Mouse (Mus musculus): Measurements from ENCODE around the gene Idh2. TPM values are rescaled to one million over a fixed set of nuclear protein-coding genes. Genes with fewer than 3 reads are reported as not detected.

The Idh2 gene
- polyA plus RNA-seq, 1 experiment from 2014 or later = 603 TPM

DNA sequence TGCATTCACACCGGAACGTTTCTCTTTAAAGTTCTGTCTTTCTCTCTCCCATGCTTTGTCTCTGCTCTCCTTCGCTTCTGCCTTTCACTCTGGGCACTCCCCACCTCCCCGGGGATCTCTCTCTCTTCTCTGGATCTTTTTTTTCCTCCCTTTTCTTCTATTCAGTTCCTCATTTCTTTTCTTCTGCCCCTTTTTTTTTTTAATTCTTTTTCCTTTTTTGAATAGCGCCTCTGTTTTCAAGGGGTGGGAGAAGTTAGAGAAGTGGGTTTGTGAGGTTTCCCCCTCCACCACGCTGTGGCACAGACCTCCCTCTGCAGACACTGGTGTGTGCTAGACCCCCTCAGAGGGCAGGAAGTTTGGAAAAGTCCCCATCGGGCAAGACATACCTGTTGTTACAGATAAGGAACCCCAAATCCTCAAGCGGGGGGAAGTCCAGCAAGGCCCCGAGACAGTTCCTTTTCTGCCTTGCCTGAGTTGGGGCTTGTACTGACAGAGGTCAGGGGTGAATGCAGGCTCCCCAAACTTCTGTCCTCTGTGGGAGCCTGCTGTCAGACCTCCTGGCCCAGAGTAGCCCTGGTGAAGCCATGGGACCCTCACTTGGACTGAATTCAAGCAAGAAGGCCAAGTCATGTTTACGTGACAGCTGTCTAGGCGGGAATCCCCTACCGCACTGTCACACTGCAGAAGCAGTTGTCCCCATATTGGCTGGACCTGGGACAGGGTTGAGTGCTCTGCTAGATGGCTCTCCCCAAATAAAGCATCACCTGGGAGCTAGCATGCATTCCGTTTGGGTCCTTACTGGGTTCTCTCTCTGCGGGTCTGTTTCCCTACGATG lies 51.1 kb downstream of the Idh2 start:
- H3K9me3 ChIP-seq (ENCODE audit: control insufficient read depth, low read length) = no peaks in the 10 kb centered on the region
- no peak for ATAC-seq (replicated peaks; ENCODE audit: low FRiP score, low TSS enrichment, low read depth)
- no peak overlapping the region for H3K27ac ChIP-seq (ENCODE audit: low read depth)
- H3K9ac ChIP-seq (ENCODE audit: low read length) = no peak overlapping the region
- H3K4me2 ChIP-seq (ENCODE audit: low read length) = no peak overlapping the region
- no peak overlapping the region for H3K4me3 ChIP-seq (ENCODE audit: low read depth, low read length)
- DNase-seq (ENCODE audit: low spot score) = no peak
- H3K4me1 ChIP-seq (replicated peaks; ENCODE audit: control insufficient read depth, insufficient read depth, low read length) = peaks cover 5% of the 10 kb centered on the region
- whole genome bisulfite sequencing = 79% methylated on average over 15 of the region's 15 CpGs
- no peaks in the 10 kb centered on the region for H3K36me3 ChIP-seq (ENCODE audit: control insufficient read depth, insufficient read depth, low read length)
- no peaks in the 10 kb centered on the region for H3K27me3 ChIP-seq (replicated peaks; ENCODE audit: control insufficient read depth, insufficient read depth, low read length)

DNA sequence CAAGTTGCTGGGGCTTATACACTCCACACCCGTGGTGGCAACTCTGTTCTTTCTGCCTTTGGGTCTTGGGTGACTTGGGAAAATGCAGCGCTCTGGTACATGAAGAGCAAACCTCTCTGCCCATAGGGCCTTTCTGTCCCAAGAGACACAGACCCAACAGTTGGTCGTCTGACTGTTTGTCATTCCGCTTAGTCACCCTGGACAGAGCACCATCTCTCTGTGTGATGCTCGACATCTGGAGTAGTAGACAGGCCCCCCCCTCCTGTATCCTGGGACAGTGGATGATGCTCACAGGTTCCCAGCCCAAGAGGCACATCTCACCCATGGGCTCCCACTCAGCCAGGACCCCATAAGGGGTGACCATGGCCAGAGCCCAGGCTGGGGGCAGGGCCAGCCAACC lies 51.9 kb downstream of the Idh2 start:
- Histone ChIP-seq H3K36me3 (ENCODE audit: control insufficient read depth, insufficient read depth, low read length) (no peaks in the 10 kb centered on the region), H3K4me1 (replicated peaks; ENCODE audit: control insufficient read depth, insufficient read depth, low read length) (peaks cover 7% of the 10 kb centered on the region), H3K9me3 (ENCODE audit: control insufficient read depth, low read length) (no peaks in the 10 kb centered on the region), H3K9ac (ENCODE audit: low read length) (no peak overlapping the region), H3K27me3 (replicated peaks; ENCODE audit: control insufficient read depth, insufficient read depth, low read length) (no peaks in the 10 kb centered on the region), H3K4me2 (ENCODE audit: low read length) (no peak overlapping the region), H3K4me3 (ENCODE audit: low read depth, low read length) (no peak overlapping the region), H3K27ac (ENCODE audit: low read depth) (no peak overlapping the region)
- DNase-seq (ENCODE audit: low spot score) (no peak), ATAC-seq (replicated peaks; ENCODE audit: low FRiP score, low TSS enrichment, low read depth) (no peak)
- 66% methylated on average over 5 of the region's 5 CpGs for WGBS

DNA sequence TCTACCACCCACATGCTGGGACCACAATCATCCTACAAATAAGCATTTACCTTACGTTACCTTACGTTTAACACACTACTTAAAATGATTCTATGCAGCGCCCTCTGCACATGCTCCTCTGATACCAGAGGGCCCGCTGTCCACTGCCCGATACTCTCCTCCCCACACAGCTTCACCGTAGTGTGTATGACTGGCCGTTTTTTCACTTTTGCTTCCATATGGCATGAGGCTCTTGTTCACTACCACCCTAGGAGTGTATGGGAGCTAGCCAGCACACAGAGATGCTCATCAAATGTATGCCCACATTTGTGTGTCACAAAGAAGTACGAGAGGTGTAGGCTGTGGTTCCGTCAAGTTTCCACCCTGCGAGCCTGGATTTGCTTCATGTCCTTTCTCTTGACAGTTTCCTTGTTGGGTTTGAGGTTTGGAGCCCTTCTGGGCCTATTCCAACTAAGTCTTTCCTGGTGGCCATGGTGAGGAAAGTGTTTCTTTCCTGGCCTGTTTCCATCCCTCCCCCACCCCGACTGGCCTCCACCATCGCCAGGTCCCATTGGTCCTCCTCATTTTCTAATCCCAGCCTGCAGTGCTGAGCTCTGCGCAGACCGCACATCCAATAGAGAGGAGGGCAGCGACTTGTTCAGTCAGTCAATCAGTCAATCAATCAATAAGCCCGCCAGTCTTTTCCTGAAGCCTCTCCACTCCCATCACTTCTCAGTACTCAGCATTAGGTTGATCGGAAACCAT lies 52.9 kb downstream of the Idh2 start:
- ATAC-seq (replicated peaks; ENCODE audit: low FRiP score, low TSS enrichment, low read depth) (no peak), DNase-seq (ENCODE audit: low spot score) (no peak)
- no peak overlapping the region for H3K4me2 ChIP-seq (ENCODE audit: low read length)
- no peak overlapping the region for H3K27ac ChIP-seq (ENCODE audit: low read depth)
- 92% methylated on average over 17 of the region's 17 CpGs for WGBS
- no peak overlapping the region for H3K9ac ChIP-seq (ENCODE audit: low read length)
- H3K4me1 ChIP-seq (replicated peaks; ENCODE audit: control insufficient read depth, insufficient read depth, low read length) = peaks cover 17% of the 10 kb centered on the region
- H3K9me3 ChIP-seq (ENCODE audit: control insufficient read depth, low read length) = no peaks in the 10 kb centered on the region
- no peaks in the 10 kb centered on the region for H3K36me3 ChIP-seq (ENCODE audit: control insufficient read depth, insufficient read depth, low read length)
- no peaks in the 10 kb centered on the region for H3K27me3 ChIP-seq (replicated peaks; ENCODE audit: control insufficient read depth, insufficient read depth, low read length)
- H3K4me3 ChIP-seq (ENCODE audit: low read depth, low read length) = no peak overlapping the region

DNA sequence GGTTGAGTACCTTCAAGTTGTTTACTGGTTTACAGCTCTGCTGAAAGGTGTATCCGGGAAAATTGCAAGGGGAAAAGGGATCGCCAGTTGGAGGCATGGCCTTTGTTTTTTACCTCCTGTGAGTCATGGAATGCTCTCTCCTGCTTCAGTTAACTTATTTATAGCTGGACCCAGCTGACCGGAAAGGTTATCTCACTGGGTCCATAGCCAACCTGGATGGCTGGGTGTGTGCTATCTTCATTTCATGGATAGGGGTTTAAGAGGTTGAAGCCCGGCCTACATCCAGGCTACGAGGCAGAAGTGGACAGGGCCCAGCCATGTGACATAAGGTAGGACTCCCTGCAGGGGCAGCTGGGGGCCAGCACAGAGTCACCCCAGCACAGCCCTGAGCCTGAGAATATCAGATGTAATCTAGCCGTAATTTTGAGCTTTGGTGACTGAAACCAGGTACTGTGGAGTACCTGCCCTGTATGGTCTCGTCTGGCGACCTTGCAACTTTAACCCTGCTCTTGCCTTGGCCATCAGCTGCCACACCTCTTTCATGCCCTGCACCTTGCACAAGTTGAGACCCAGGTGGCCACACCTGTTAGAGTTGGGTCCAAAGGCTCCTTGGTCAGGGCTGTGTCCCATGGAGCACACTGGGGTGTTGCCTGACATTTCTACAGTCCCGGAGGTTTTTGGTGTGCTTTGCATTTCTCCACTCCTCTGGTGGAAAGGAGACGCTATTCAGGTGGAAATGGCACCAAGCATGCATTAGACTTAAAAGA lies 55.0 kb downstream of the Idh2 start:
- Histone ChIP-seq H3K9me3 (ENCODE audit: control insufficient read depth, low read length) (no peaks in the 10 kb centered on the region), H3K9ac (ENCODE audit: low read length) (no peak overlapping the region), H3K36me3 (ENCODE audit: control insufficient read depth, insufficient read depth, low read length) (no peaks in the 10 kb centered on the region), H3K27ac (ENCODE audit: low read depth) (no peak overlapping the region), H3K4me1 (replicated peaks; ENCODE audit: control insufficient read depth, insufficient read depth, low read length) (peaks cover 28% of the 10 kb centered on the region), H3K27me3 (replicated peaks; ENCODE audit: control insufficient read depth, insufficient read depth, low read length) (no peaks in the 10 kb centered on the region), H3K4me3 (ENCODE audit: low read depth, low read length) (no peak overlapping the region), H3K4me2 (ENCODE audit: low read length) (no peak overlapping the region)
- WGBS = 72% methylated on average over 10 of the region's 10 CpGs
- DNase-seq (ENCODE audit: low spot score) (no peak), ATAC-seq (replicated peaks; ENCODE audit: low FRiP score, low TSS enrichment, low read depth) (no peak)

DNA sequence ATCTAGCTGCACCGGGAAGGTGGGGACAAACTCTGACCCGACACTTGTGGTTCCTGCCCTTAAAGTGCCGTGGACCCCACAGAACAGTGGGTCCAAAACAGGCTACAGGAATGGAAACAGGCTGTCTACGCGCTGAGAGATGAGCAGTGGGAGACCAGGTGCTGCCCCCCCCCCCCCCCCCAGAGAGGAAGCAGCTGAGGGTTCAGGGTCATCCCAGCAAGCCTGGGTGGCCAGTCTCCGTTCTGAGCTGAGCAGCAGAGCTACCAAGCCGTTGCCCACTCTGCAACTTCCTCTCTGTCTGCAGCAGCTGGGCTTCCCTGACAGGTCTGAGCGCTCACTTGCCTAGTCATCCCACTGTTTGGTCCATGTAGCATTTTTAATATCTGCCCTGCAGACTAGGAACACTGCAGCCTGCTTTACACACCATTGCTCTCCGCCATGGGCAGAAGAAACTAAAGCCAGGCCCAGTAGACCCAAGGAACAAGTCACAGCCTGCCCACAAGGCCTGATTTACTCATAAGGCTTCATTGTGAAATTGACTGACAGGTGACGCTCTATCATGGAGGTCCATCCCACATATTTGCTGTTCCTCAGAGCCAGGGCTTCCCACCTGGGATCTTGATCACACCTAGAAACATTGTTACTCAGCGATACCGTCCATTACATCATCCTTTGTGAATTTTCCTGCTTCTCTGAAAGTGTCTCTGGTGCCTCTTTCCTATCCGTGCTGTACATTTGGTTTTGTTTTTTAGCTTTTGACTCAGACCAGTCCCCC lies 55.9 kb downstream of the Idh2 start:
- H3K4me2 ChIP-seq (ENCODE audit: low read length) = no peak overlapping the region
- H3K9me3 ChIP-seq (ENCODE audit: control insufficient read depth, low read length) = no peaks in the 10 kb centered on the region
- DNase-seq (ENCODE audit: low spot score) (no peak), ATAC-seq (replicated peaks; ENCODE audit: low FRiP score, low TSS enrichment, low read depth) (no peak)
- H3K27me3 ChIP-seq (replicated peaks; ENCODE audit: control insufficient read depth, insufficient read depth, low read length) = no peaks in the 10 kb centered on the region
- WGBS = 65% methylated on average over 13 of the region's 13 CpGs
- H3K9ac ChIP-seq (ENCODE audit: low read length) = no peak overlapping the region
- H3K4me1 ChIP-seq (replicated peaks; ENCODE audit: control insufficient read depth, insufficient read depth, low read length) = peaks cover 28% of the 10 kb centered on the region
- no peak overlapping the region for H3K4me3 ChIP-seq (ENCODE audit: low read depth, low read length)
- peak overlapping the region; percentile 47; the same call in 1 of the 2 replicates for H3K27ac ChIP-seq (ENCODE audit: low read depth)
- no peaks in the 10 kb centered on the region for H3K36me3 ChIP-seq (ENCODE audit: control insufficient read depth, insufficient read depth, low read length)

DNA sequence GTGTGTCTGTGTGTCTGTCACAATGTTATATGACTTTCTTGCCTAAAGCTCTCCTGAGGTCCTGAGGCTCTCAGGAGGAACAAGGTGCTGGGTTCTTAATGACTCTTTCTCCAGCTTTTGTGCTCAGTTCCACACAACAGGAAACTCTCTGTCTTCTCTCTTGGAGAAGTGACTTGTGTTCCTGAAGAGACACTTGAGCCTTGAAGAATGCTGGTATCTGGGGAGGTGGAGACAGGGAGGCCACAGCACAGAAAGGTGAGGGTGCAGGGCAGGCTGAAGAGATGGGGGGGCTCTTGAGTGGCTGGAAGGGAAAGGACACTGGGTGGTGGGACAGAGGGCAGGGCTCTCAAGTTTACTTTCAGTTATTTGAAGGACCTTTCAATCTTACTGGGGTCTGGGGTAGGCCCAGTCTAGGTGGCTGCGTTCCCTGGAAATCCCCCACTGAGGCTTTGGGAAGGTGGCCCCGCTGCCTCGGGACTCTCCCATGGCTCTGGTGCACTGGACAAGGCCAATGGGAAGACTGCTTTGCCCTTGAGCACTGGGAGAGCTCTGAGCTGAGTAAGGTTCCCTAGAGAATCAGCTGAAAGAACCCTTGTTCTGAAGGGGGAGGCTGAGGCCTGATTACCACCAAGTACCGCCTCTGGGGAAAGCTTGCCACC lies 56.7 kb downstream of the Idh2 start:
- H3K4me3 ChIP-seq (ENCODE audit: low read depth, low read length) = no peak overlapping the region
- H3K36me3 ChIP-seq (ENCODE audit: control insufficient read depth, insufficient read depth, low read length) = no peaks in the 10 kb centered on the region
- H3K9ac ChIP-seq (ENCODE audit: low read length) = no peak overlapping the region
- H3K4me2 ChIP-seq (ENCODE audit: low read length) = no peak overlapping the region
- no peak for ATAC-seq (replicated peaks; ENCODE audit: low FRiP score, low TSS enrichment, low read depth)
- H3K4me1 ChIP-seq (replicated peaks; ENCODE audit: control insufficient read depth, insufficient read depth, low read length) = peaks cover 28% of the 10 kb centered on the region
- H3K27me3 ChIP-seq (replicated peaks; ENCODE audit: control insufficient read depth, insufficient read depth, low read length) = no peaks in the 10 kb centered on the region
- no peak for DNase-seq (ENCODE audit: low spot score)
- H3K9me3 ChIP-seq (ENCODE audit: control insufficient read depth, low read length) = no peaks in the 10 kb centered on the region
- peak overlapping the region; percentile 17 for H3K27ac ChIP-seq (ENCODE audit: low read depth)
- WGBS = 79% methylated on average over 4 of the region's 4 CpGs

DNA sequence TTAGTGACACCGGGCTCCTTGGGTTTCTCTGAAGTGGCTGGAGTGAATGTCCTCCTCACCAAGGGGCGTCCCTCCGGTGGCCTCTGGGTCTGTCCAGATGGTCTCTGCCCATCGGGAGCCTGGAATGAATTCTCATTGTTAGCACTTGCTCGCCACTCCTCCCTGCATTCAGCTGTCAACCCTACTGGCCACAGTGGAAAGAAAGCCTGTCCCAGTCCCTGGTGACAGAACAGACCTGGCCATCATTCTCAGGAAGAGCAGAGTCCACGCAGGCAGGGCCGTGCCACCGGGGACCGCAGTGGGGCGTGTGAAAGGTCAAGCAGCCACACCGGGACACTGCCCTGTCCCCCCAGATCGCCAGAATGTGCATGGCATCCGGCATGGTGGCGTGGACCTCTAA lies 57.4 kb downstream of the Idh2 start:
- Histone ChIP-seq H3K27me3 (replicated peaks; ENCODE audit: control insufficient read depth, insufficient read depth, low read length) (no peaks in the 10 kb centered on the region), H3K4me1 (replicated peaks; ENCODE audit: control insufficient read depth, insufficient read depth, low read length) (peaks cover 28% of the 10 kb centered on the region), H3K9ac (ENCODE audit: low read length) (no peak overlapping the region), H3K36me3 (ENCODE audit: control insufficient read depth, insufficient read depth, low read length) (no peaks in the 10 kb centered on the region), H3K4me3 (ENCODE audit: low read depth, low read length) (no peak overlapping the region), H3K27ac (ENCODE audit: low read depth) (peak overlapping the region; percentile 70), H3K4me2 (ENCODE audit: low read length) (no peak overlapping the region), H3K9me3 (ENCODE audit: control insufficient read depth, low read length) (no peaks in the 10 kb centered on the region)
- 56% methylated on average over 14 of the region's 14 CpGs for WGBS
- DNase-seq (ENCODE audit: low spot score) (no peak), ATAC-seq (replicated peaks; ENCODE audit: low FRiP score, low TSS enrichment, low read depth) (no peak)
